Mouse (Mus musculus) mouse embryonic stem cell (cell line): ENCODE data around the gene Ddx42.

ENCODE experiments used
- in situ Hi-C, 2 experiments: fragments of 300-500 bp; cut with MboI; formaldehyde crosslinking; loops; 1 replicate in 1 of 2; 3 replicates in 1 of 2; pipeline ENCODE4 v1.14.3; 2019 to 2020; ENCODE audit warnings: low sequenced_read_pairs in 2 of 2, low pct_unique_long_range_greater_than_20kb in 1 of 2, mixed read lengths in 1 of 2; ENCODE audit not compliant: unreplicated experiment in 1 of 2

The Ddx42 gene

DNA sequence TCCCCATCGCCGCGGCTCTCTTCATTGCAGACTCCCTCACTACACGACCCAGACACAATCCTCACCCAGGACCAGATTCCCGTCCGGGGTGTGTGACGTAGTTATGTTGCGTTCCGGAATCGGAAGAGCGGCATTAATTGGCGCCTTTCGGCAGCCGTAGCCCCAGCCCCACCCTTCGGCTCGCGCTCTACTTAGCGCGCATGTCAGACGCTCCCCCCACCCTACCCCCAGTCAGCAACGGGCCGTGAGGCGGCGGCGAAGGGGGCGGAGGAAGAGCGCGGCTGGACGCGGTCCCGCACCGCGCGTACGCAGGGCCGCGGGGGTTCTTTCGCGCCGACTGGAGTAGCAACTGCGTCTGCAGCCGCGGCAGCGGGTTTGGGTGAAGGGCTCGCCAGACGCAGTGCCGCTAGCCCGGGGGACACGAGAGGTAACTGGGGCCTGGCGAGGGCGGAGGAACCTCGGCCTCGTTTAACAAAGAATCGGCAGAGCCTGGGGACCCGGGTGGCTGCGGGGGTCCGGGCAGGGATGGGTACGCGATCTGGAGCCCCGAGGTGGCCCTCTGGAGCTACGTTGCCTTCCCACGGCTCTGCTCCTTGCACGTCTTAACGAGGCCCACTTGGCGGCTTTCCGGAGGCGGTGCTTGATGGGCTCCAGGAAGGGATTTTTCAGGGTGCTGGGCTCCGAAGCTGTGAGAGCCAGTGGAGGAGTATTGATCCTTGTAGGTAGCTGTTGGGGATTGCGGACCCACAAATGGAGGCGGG is at the start of gene Ddx42:
Ddx42 (plus strand) TSS at position 197 of the 761 bp plus-strand sequence.
- in situ Hi-C loops = no loop called here

DNA sequence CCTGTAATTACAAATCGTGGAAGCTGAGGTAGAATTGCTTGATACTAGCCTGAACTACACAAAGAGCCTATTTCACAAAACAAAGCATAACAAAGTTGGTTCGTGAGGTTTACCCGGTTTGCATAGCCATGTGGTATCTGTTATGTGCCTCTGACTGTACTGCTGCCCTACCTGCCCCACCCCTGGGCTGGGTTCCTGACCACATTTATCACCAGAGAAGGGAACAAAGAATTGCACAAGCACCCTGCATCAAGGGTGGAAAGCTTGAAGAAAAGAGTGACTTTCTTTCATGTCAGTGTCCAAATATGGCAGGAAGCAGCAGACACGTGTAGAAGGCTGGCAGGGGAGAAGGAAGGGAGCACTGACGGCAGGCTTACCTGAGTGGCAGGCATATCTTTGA is 49.3 kb upstream of the Ddx42 start:
- in situ Hi-C loops = no loop called here

DNA sequence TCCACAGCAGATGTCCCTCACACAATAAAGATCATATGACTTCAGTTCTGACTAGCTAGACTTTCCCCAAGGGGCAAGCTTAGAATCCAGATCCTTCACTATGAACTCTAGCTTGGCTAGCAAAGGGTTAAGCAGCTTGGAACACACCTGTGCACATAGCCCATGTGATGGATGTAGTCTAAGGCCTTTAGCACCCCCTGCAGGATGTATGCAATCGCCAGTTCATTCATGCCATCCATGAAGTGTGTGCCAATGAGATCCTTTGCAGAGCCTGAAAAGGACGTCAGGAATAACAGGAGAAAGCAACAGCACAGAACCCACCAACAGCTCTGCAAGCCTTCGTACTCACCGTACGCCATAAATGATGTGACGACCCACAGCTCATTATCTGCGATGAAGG is 45.9 kb upstream of the Ddx42 start:
- in situ Hi-C loops = no loop called here

- in situ Hi-C loops = no loop called here
These were observed 43.5 kb upstream of the Ddx42 start for GRCm38 (mm10) chr11:106173228-106173627.

DNA sequence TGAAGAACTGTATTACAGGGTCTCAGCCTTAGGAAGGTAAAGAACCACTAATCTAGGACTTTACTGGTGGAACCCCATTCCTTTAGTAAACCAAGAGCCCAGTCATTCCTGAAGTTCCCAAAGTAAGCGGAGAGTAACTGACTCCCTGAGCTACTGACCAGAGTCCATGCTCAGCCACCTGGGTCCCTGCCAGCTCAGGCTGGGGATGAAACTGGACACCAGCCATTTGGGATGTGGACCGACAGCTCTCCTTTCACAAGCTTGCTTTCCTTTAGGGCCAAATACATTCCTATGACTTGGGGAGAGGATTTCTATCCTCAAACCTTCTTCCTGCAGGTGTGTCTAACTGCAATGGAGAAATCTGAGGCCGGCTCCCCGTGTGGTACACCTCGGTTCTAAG is 42.4 kb upstream of the Ddx42 start:
- in situ Hi-C loops = no loop called here

DNA sequence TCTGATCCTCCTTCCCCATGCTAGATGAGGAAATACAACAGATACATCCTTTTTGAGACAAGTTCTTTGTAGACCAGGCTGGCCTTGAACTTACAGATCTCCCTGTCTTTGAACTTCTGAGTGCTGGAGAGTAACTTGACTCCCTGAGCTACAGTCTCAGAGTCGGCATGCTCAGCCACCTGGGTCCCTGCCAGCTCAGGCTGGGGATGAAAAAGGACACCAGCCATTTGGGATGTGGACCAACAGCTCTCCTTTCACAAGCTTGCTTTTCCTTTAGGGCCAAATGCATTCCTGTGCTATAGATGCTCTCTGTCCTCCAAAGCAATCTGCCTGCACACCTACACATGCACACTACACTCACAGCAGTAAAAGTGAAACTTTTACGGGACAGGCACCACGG is 41.6 kb upstream of the Ddx42 start:
- in situ Hi-C loops = no loop called here

- in situ Hi-C loops = no loop called here
These were observed 40.4 kb upstream of the Ddx42 start for GRCm38 (mm10) chr11:106176372-106176771.

GRCm38 (mm10) chr11:106178036-106178782 is 38.5 kb upstream of the Ddx42 start:
- in situ Hi-C loops = no loop called here

DNA sequence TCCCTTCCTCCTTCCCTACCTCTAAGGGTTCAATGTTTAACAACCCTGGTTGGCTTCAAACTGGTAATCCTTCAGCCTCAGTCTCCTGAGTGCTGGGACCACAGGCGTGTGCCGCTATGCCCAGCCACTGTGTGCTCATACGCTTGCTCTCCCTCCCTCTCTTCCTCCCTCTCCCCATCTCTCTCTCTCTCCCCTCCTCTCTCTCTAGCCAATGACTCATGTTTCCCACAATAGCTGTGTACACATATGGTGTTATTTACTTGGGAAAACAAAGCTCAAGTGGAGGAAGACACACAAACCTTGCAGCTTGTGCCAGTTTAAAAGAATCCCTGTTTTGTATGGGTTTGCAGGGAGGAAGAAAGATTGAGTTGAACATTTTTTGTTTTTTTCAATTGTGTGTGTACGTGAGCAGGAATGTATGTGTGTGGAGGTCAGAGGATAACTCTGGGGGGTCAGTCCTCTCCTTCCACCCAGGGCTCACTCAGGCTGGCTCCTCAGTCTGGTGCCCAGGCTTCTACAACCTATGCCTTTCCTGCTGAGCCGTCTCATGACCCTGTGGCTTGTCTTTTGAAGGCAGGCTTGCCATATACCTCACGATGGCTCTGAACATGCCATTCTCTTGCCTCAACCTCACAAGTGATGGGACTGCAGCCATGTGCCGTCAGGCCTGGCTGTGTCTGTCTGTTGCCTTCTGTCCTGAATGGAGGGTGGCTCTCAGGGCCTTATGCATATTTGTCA is 36.8 kb upstream of the Ddx42 start:
- in situ Hi-C loops = no loop called here

DNA sequence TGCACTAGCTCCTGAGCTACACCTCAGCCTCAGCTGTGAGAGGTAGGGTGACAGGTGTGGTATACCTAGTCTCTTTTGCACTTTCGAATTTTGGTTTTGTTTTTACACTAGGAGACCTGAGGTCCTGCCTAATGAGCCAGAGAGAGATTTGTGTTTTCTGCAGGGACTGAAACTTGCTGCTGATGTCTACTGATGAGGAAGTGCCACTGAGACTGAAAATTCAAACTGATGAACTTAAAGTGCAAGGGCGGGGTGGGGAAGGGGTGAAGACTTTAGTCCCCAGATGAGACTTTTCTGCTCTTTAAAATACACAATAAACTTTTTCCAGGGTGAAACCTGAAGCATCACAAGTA is 36.3 kb upstream of the Ddx42 start:
- in situ Hi-C loops = no loop called here

GRCm38 (mm10) chr11:106187326-106187725 is 29.4 kb upstream of the Ddx42 start:
- in situ Hi-C loops = no loop called here

GRCm38 (mm10) chr11:106191716-106192115 is 25.0 kb upstream of the Ddx42 start:
- in situ Hi-C loops = no loop called here

DNA sequence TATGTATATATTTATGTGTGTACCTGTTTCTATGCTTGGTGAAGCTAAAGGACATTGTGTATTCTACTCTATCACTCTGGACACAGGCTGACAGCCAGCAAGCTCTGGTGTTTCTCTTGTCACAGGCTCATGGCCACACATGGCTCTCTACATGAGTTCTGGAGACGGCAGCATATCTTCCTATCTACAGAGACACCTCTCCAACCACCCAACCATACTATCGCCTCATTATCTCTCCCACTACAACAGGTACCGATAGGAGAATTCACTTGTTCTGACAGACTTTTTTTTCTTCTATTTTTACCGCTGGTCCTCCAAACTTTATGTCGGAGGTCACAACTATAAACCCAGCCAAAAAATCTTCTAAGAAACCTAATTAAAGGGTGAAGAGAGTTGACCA is 24.5 kb upstream of the Ddx42 start:
- in situ Hi-C loops = no loop called here

DNA sequence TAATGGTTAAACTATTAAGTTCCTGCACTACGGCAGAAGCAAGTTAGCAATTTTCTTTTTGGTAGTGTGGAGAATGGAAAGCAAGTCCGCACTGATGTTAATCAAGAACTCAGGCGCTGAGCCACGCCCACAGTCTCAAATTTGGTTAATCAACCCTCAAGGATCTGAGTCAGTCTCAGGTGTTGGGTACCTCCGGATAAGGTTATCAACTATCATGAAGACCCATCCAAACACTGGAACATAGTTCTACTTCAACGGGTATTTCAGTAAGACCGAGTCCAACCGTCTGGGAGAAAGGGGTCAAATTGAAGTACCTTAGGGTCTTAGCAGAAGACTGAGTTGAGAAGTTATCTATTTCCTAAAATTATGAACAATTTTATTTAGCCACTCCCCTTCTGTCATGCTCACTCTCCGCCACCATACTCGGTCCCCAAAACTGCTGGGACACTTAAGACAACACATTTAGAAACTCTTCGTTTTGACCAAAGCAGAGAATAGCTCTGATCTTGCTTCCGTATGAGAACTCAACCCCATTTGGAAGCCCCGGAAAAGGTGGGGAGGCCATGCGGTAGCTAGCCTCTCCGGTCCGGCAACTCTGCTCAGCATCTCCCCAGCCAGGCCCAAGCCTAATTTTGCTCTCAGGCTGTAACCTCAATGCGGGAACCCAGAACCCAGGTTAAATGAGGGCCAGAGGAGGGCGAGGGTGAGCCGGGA is 23.9 kb upstream of the Ddx42 start:
- in situ Hi-C loops = no loop called here

DNA sequence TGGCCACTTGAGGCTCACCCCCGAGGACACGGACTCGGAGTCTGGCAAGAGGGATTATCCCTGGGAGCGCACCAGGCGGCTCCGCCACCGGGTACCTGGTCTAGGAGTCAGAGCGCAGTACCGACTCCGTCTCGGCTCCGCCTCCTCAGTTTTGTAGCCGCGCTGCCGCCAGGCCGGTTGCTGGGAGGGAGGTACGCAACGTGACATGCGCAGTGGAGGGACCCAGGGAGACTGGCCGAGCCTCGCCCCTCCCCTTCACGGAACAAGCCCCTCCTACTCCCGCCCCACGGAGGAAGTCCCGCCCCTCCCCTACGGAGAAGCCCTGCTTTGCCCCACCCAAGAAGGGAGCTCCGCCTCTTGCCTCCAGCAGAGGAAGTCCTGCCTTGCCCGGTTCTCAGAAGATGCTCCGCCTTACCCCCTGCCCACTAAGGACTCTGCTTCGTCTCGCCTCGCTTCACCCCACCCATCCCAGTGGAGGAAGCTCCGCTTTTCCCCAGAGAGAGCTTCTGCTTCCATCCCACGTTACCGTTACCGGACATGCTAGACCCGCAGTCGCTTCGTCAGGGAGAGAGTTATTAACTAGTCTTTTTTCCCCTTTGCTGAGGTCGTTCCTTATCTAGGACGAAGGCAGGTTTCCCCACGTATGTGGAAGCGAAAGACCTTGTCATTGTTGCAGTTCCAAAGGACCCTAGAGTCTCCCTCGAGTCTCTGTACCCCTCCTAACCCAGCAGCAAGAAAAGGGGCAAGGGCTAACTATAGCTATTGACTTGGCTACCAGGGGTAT is 23.2 kb upstream of the Ddx42 start:
- in situ Hi-C loops = no loop called here

DNA sequence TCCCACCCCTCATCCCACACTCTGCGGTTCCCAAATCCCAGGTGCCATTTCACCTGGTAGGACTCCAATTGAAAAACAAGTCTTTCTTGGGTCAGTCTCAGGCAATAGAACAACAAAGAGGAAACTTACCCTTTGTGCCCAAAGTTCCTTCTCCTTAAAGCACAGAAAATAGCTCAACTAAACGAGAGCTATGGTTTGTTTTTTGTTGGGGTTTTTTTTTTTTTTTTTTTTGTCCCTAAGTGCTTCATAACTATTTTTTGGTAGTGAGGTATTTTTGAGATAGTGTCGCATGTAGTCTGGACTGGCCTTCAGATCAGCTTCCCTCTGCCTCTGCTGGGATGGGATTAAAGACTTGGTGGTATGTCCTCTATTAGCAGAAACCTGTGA is 22.6 kb upstream of the Ddx42 start:
- in situ Hi-C loops = no loop called here

DNA sequence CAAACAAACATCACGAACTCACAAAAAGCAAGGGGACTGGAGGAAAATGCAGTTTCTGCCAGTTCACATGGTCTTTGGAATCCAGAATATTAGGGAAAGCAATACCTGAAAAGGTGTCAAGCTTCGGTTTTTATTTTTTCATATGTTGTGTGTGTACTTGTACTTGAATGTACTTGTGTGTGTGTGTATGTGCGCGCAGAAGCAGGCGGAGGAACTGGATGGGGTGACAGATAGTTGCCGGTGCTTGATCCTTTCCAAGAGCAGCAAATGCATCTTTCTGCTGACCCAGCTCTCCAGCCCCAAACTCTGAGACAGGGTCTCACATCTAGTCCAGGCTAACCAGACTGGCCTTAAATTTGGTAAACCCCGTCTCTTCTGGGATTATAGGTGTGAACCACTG is 21.8 kb upstream of the Ddx42 start:
- in situ Hi-C loops = no loop called here

DNA sequence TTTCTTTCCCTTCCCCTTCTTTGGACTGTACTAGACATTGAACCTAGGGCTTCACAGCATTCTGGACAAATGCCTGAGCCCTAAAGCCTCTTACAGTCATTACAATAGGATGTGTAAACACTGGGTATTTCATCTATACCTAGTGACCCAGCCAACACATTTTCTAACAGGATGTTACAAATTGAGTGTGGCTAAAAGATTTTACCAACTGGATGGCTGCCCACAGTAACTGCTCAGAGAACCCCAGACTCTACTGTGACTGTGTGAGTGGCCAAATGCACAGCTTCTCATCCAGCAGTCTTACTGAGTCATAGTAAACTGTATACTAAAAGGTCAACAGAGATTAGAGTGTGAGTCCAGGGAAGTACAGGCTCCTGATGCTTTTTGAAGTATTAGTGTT is 21.4 kb upstream of the Ddx42 start:
- in situ Hi-C loops = no loop called here
